Mouse (Mus musculus): ENCODE measurements around the gene Astn2.

Gene Astn2

GRCm38 (mm10) chr4:65972395-65972794 lies 432.0 kb downstream of the Astn2 start:
- DNase-seq (ENCODE audit: low spot score in 2 of 2): no peak

GRCm38 (mm10) chr4:65969318-65969717 lies 435.1 kb downstream of the Astn2 start:
- DNase-seq (ENCODE audit: low spot score in 2 of 2): no peak

GRCm38 (mm10) chr4:65964604-65965003 lies 439.8 kb downstream of the Astn2 start:
- no peak for DNase-seq (ENCODE audit: low spot score in 2 of 2)

- no peak for DNase-seq (ENCODE audit: low spot score in 2 of 2)
These were observed 445.1 kb downstream of the Astn2 start for GRCm38 (mm10) chr4:65959188-65959759.

- DNase-seq (ENCODE audit: low spot score in 2 of 2): no peak
These were observed 445.8 kb downstream of the Astn2 start for GRCm38 (mm10) chr4:65958369-65959187.

GRCm38 (mm10) chr4:65951918-65952317 lies 452.5 kb downstream of the Astn2 start:
- no peak for DNase-seq (ENCODE audit: low spot score in 2 of 2)

GRCm38 (mm10) chr4:65947141-65947649 lies 457.2 kb downstream of the Astn2 start:
- no peak for DNase-seq (ENCODE audit: low spot score in 2 of 2)

GRCm38 (mm10) chr4:65946021-65946420 lies 458.4 kb downstream of the Astn2 start:
- no peak for DNase-seq (ENCODE audit: low spot score in 2 of 2)

- DNase-seq (ENCODE audit: low spot score in 2 of 2): no peak
These were observed 473.5 kb downstream of the Astn2 start for GRCm38 (mm10) chr4:65930901-65931300.

- no peak for DNase-seq (ENCODE audit: low spot score in 2 of 2)
These were observed 484.1 kb downstream of the Astn2 start for GRCm38 (mm10) chr4:65920294-65920693.

- no peak for DNase-seq (ENCODE audit: low spot score in 2 of 2)
These were observed 488.1 kb downstream of the Astn2 start for GRCm38 (mm10) chr4:65916027-65917008.

GRCm38 (mm10) chr4:65912247-65912942 lies 492.0 kb downstream of the Astn2 start:
- DNase-seq (ENCODE audit: low spot score in 2 of 2): no peak

- DNase-seq (ENCODE audit: low spot score in 2 of 2): no peak
These were observed 496.8 kb downstream of the Astn2 start for GRCm38 (mm10) chr4:65907660-65908059.

GRCm38 (mm10) chr4:65904963-65905362 lies 499.4 kb downstream of the Astn2 start:
- no peak for DNase-seq (ENCODE audit: low spot score in 2 of 2)

GRCm38 (mm10) chr4:65896092-65897027 lies 508.1 kb downstream of the Astn2 start:
- DNase-seq (ENCODE audit: low spot score in 2 of 2): no peak

GRCm38 (mm10) chr4:65888332-65888993 lies 515.9 kb downstream of the Astn2 start:
- DNase-seq (ENCODE audit: low spot score in 2 of 2): no peak

GRCm38 (mm10) chr4:65886862-65887261 lies 517.5 kb downstream of the Astn2 start:
- no peak for DNase-seq (ENCODE audit: low spot score in 2 of 2)

- no peak for DNase-seq (ENCODE audit: low spot score in 2 of 2)
These were observed 518.5 kb downstream of the Astn2 start for GRCm38 (mm10) chr4:65885921-65886320.

GRCm38 (mm10) chr4:65874236-65874781 lies 530.1 kb downstream of the Astn2 start:
- no peak for DNase-seq (ENCODE audit: low spot score in 2 of 2)

Data from urinary bladder, postnatal 4 days (tissue).